Mouse (Mus musculus): Measurements from ENCODE around the gene Ptcd3.
"Not testable (repeated sequence)": the region's sequence is repeated elsewhere in the genome, so short reads cannot be mapped to it uniquely, and the experiment has no call there.

- not testable (repeated sequence) for TF ChIP-seq CTCF (IDR thresholded peaks at IDR 0.05; ENCODE audit: low read depth, low read length); TAL1 (conservative IDR thresholded peaks at IDR 0.05; ENCODE audit: low read depth, low read length); POLR2AphosphoS5 (IDR thresholded peaks at IDR 0.05; ENCODE audit: insufficient replicate concordance, low read depth, low read length)
These were observed 16.7 kb upstream of the Ptcd3 start for GRCm38 (mm10) chr6:71925233-71925632.

Data from G1E (cell line).